ENCODE assay signal across 18 mouse cellular contexts in genomic region chr7:138620896-138621655, GRCm38 (mm10).
"Had no signal": no experiment of that assay in that cellular context is flagged by ENCODE, and none has a peak within 500 bp of the region (broad histone marks: within the 10 kb centered on the region; RNA-seq: fewer than 3 reads in every experiment).

No protein-coding gene starts in this region.

- H3K4me2 ChIP-seq: limb, embryonic 15.5 days; liver, embryonic 12.5 days; lung, embryonic 15.5 days; midbrain, embryonic 11.5 days; midbrain, embryonic 15.5 days; neural tube, embryonic 12.5 days had no signal

- H3K9ac ChIP-seq: limb, embryonic 15.5 days; liver, embryonic 12.5 days; lung, embryonic 15.5 days; midbrain, embryonic 15.5 days; neural tube, embryonic 12.5 days had no signal

- ATAC-seq: intestine, postnatal 0 days; liver, embryonic 12.5 days; midbrain, embryonic 15.5 days had no signal

- H3K9me3 ChIP-seq: limb, embryonic 15.5 days; liver, embryonic 12.5 days; lung, embryonic 15.5 days; megakaryocyte, embryonic 14.5 days; midbrain, embryonic 15.5 days; neural tube, embryonic 12.5 days had no signal

- H3K4me1 ChIP-seq: liver, embryonic 12.5 days; lung, embryonic 15.5 days; megakaryocyte, embryonic 14.5 days; neural tube, embryonic 12.5 days had no signal

- H3K4me3 ChIP-seq: layer of hippocampus, adult 2 months; limb, embryonic 15.5 days; liver, embryonic 12.5 days; lung, embryonic 15.5 days; megakaryocyte, embryonic 14.5 days; midbrain, embryonic 15.5 days; neural tube, embryonic 12.5 days had no signal

- H3K36me3 ChIP-seq: limb, embryonic 15.5 days; liver, embryonic 12.5 days; lung, embryonic 15.5 days; midbrain, embryonic 15.5 days; neural tube, embryonic 12.5 days had no signal

- H3K27me3 ChIP-seq: liver, embryonic 12.5 days; lung, embryonic 15.5 days; megakaryocyte, embryonic 14.5 days; midbrain, embryonic 15.5 days; neural tube, embryonic 12.5 days had no signal

- H3K27ac ChIP-seq: kidney, postnatal 0 days; limb, embryonic 15.5 days; liver, embryonic 12.5 days; lung, embryonic 15.5 days; macrophage; midbrain, embryonic 15.5 days; neural tube, embryonic 12.5 days; stomach, postnatal 0 days had no signal

- DNase-seq: kidney, adult 9 months; kidney, postnatal 36 days; lung, postnatal 14 days; right cerebral cortex, postnatal 25 days; thymus, adult 18-20 months; thymus, postnatal 14 days had no signal
